Mouse (Mus musculus): ENCODE data around the gene Catsperz. TPM values are rescaled to one million over a fixed set of nuclear protein-coding genes. Genes with fewer than 3 reads are reported as not detected.

Gene Catsperz
- 0.85 and 1.9 TPM in 2 replicates for polyA plus RNA-seq (2015; fragmentation: Nextera tagmentation; extraction: Ambion mirVana)

GRCm38 (mm10) chr19:6925307-6925573 lies at the start of gene Catsperz:
Gene Catsperz (minus strand): TSS chr19:6925380.
- Histone ChIP-seq H3K4me2 (ENCODE audit: low read length) (no peak within 1 kb of the TSS; the same call in 1 of the 2 replicates), H3K4me1 (ENCODE audit: control insufficient read depth, insufficient read depth, low read length) (peaks cover 14% of the 10 kb centered on the region), H3K27ac (ENCODE audit: low read length) (no peak within 1 kb of the TSS), H3K4me3 (ENCODE audit: low read depth, low read length) (no peak within 1 kb of the TSS), H3K9me3 (replicated peaks; ENCODE audit: control insufficient read depth, low read length, poor library complexity, severe bottlenecking) (no peaks in the 10 kb centered on the region), H3K9ac (ENCODE audit: low read depth, low read length) (no peak within 1 kb of the TSS), H3K27me3 (ENCODE audit: control insufficient read depth, insufficient read depth, low read depth, low read length) (peaks cover 58% of the 10 kb centered on the region), H3K36me3 (ENCODE audit: control insufficient read depth, insufficient read depth, low read length) (no peaks in the 10 kb centered on the region)
- 5% methylated on average over 9 of the region's 9 CpGs for WGBS
- ATAC-seq, result no peak

GRCm38 (mm10) chr19:6974211-6975205 lies 49.3 kb upstream of the Catsperz start, which contains the start of gene Ppp1r14b:
Gene Ppp1r14b (plus strand): TSS chr19:6974968.
- H3K4me3 ChIP-seq (ENCODE audit: low read depth, low read length), result peak within 1 kb of the TSS; percentile 72
- peak within 1 kb of the TSS; percentile 84 for H3K4me2 ChIP-seq (ENCODE audit: low read length)
- peak within 1 kb of the TSS; percentile 77 for H3K9ac ChIP-seq (ENCODE audit: low read depth, low read length)
- H3K4me1 ChIP-seq (ENCODE audit: control insufficient read depth, insufficient read depth, low read length), result peaks cover 46% of the 10 kb centered on the region
- H3K36me3 ChIP-seq (ENCODE audit: control insufficient read depth, insufficient read depth, low read length), result peaks cover 6% of the 10 kb centered on the region
- WGBS, result under 1% methylated on average over 43 of the region's 84 CpGs
- no peaks in the 10 kb centered on the region for H3K9me3 ChIP-seq (replicated peaks; ENCODE audit: control insufficient read depth, low read length, poor library complexity, severe bottlenecking)
- peaks cover 13% of the 10 kb centered on the region for H3K27me3 ChIP-seq (ENCODE audit: control insufficient read depth, insufficient read depth, low read depth, low read length)
- H3K27ac ChIP-seq (ENCODE audit: low read length), result peak within 1 kb of the TSS; percentile 85
- ATAC-seq, result peak; percentile 72

GRCm38 (mm10) chr19:6973581-6974190 lies 48.5 kb upstream of the Catsperz start:
- Histone ChIP-seq H3K4me2 (ENCODE audit: low read length) (peak overlapping the region; percentile 84), H3K9ac (ENCODE audit: low read depth, low read length) (peak overlapping the region; percentile 77), H3K9me3 (replicated peaks; ENCODE audit: control insufficient read depth, low read length, poor library complexity, severe bottlenecking) (no peaks in the 10 kb centered on the region), H3K27me3 (ENCODE audit: control insufficient read depth, insufficient read depth, low read depth, low read length) (peaks cover 16% of the 10 kb centered on the region), H3K4me3 (ENCODE audit: low read depth, low read length) (peak overlapping the region; percentile 72), H3K36me3 (ENCODE audit: control insufficient read depth, insufficient read depth, low read length) (peaks cover 6% of the 10 kb centered on the region), H3K4me1 (ENCODE audit: control insufficient read depth, insufficient read depth, low read length) (peaks cover 38% of the 10 kb centered on the region), H3K27ac (ENCODE audit: low read length) (peak overlapping the region; percentile 85)
- no peak for ATAC-seq
- WGBS, result 35% methylated on average over 12 of the region's 12 CpGs

GRCm38 (mm10) chr19:6972247-6972917 lies 47.2 kb upstream of the Catsperz start:
- H3K4me2 ChIP-seq (ENCODE audit: low read length), result no peak overlapping the region
- no peak overlapping the region for H3K4me3 ChIP-seq (ENCODE audit: low read depth, low read length)
- H3K27ac ChIP-seq (ENCODE audit: low read length), result no peak overlapping the region
- H3K36me3 ChIP-seq (ENCODE audit: control insufficient read depth, insufficient read depth, low read length), result peaks cover 2% of the 10 kb centered on the region
- ATAC-seq, result no peak
- WGBS, result 82% methylated on average over 13 of the region's 13 CpGs
- peaks cover 21% of the 10 kb centered on the region for H3K27me3 ChIP-seq (ENCODE audit: control insufficient read depth, insufficient read depth, low read depth, low read length)
- peaks cover 26% of the 10 kb centered on the region for H3K4me1 ChIP-seq (ENCODE audit: control insufficient read depth, insufficient read depth, low read length)
- no peak overlapping the region for H3K9ac ChIP-seq (ENCODE audit: low read depth, low read length)
- no peaks in the 10 kb centered on the region for H3K9me3 ChIP-seq (replicated peaks; ENCODE audit: control insufficient read depth, low read length, poor library complexity, severe bottlenecking)

GRCm38 (mm10) chr19:6971644-6972043 lies 46.5 kb upstream of the Catsperz start:
- no peak overlapping the region for H3K4me2 ChIP-seq (ENCODE audit: low read length)
- H3K4me3 ChIP-seq (ENCODE audit: low read depth, low read length), result no peak overlapping the region
- H3K27ac ChIP-seq (ENCODE audit: low read length), result no peak overlapping the region
- peaks cover 20% of the 10 kb centered on the region for H3K4me1 ChIP-seq (ENCODE audit: control insufficient read depth, insufficient read depth, low read length)
- no peaks in the 10 kb centered on the region for H3K36me3 ChIP-seq (ENCODE audit: control insufficient read depth, insufficient read depth, low read length)
- WGBS, result 56% methylated on average over 6 of the region's 6 CpGs
- peaks cover 21% of the 10 kb centered on the region for H3K27me3 ChIP-seq (ENCODE audit: control insufficient read depth, insufficient read depth, low read depth, low read length)
- H3K9ac ChIP-seq (ENCODE audit: low read depth, low read length), result no peak overlapping the region
- no peaks in the 10 kb centered on the region for H3K9me3 ChIP-seq (replicated peaks; ENCODE audit: control insufficient read depth, low read length, poor library complexity, severe bottlenecking)
- ATAC-seq, result no peak

GRCm38 (mm10) chr19:6970460-6971085 lies 45.4 kb upstream of the Catsperz start:
- no peak for ATAC-seq
- H3K9ac ChIP-seq (ENCODE audit: low read depth, low read length), result peak overlapping the region; percentile 31; the same call in 1 of the 2 replicates
- H3K4me3 ChIP-seq (ENCODE audit: low read depth, low read length), result no peak overlapping the region
- H3K9me3 ChIP-seq (replicated peaks; ENCODE audit: control insufficient read depth, low read length, poor library complexity, severe bottlenecking), result no peaks in the 10 kb centered on the region
- peaks cover 21% of the 10 kb centered on the region for H3K27me3 ChIP-seq (ENCODE audit: control insufficient read depth, insufficient read depth, low read depth, low read length)
- no peak overlapping the region for H3K27ac ChIP-seq (ENCODE audit: low read length)
- peaks cover 15% of the 10 kb centered on the region for H3K4me1 ChIP-seq (ENCODE audit: control insufficient read depth, insufficient read depth, low read length)
- 22% methylated on average over 11 of the region's 11 CpGs for WGBS
- no peaks in the 10 kb centered on the region for H3K36me3 ChIP-seq (ENCODE audit: control insufficient read depth, insufficient read depth, low read length)
- H3K4me2 ChIP-seq (ENCODE audit: low read length), result no peak overlapping the region

GRCm38 (mm10) chr19:6969665-6970381 lies 44.6 kb upstream of the Catsperz start:
- H3K4me1 ChIP-seq (ENCODE audit: control insufficient read depth, insufficient read depth, low read length), result peaks cover 15% of the 10 kb centered on the region
- H3K9me3 ChIP-seq (replicated peaks; ENCODE audit: control insufficient read depth, low read length, poor library complexity, severe bottlenecking), result no peaks in the 10 kb centered on the region
- H3K4me3 ChIP-seq (ENCODE audit: low read depth, low read length), result peak overlapping the region; percentile 40
- H3K36me3 ChIP-seq (ENCODE audit: control insufficient read depth, insufficient read depth, low read length), result no peaks in the 10 kb centered on the region
- under 1% methylated on average over 44 of the region's 55 CpGs for WGBS
- ATAC-seq, result no peak
- peaks cover 21% of the 10 kb centered on the region for H3K27me3 ChIP-seq (ENCODE audit: control insufficient read depth, insufficient read depth, low read depth, low read length)
- peak overlapping the region; percentile 38; the same call in 1 of the 2 replicates for H3K9ac ChIP-seq (ENCODE audit: low read depth, low read length)
- no peak overlapping the region for H3K27ac ChIP-seq (ENCODE audit: low read length)
- peak overlapping the region; percentile 44 for H3K4me2 ChIP-seq (ENCODE audit: low read length)

GRCm38 (mm10) chr19:6969291-6969664 lies 44.1 kb upstream of the Catsperz start:
- ATAC-seq, result no peak
- under 1% methylated on average over 20 of the region's 20 CpGs for WGBS
- peak overlapping the region; percentile 38; the same call in 1 of the 2 replicates for H3K9ac ChIP-seq (ENCODE audit: low read depth, low read length)

More at GRCm38 (mm10) chr19:6969291-6969664, 44.1 kb upstream of the Catsperz start:
- Histone ChIP-seq H3K9me3 (replicated peaks; ENCODE audit: control insufficient read depth, low read length, poor library complexity, severe bottlenecking) (no peaks in the 10 kb centered on the region), H3K27me3 (ENCODE audit: control insufficient read depth, insufficient read depth, low read depth, low read length) (peaks cover 21% of the 10 kb centered on the region), H3K36me3 (ENCODE audit: control insufficient read depth, insufficient read depth, low read length) (no peaks in the 10 kb centered on the region), H3K4me2 (ENCODE audit: low read length) (peak overlapping the region; percentile 44), H3K4me1 (ENCODE audit: control insufficient read depth, insufficient read depth, low read length) (peaks cover 15% of the 10 kb centered on the region), H3K4me3 (ENCODE audit: low read depth, low read length) (peak overlapping the region; percentile 40), H3K27ac (ENCODE audit: low read length) (no peak overlapping the region)
